Mouse (Mus musculus) gastrocnemius, postnatal 25 days (tissue): ENCODE measurements around the gene Akap6. TPM values are rescaled to one million over a fixed set of nuclear protein-coding genes. Genes with fewer than 3 reads are reported as not detected.

ENCODE experiments used
- DNase-seq: peaks from one replicate; pipeline ENCODE4 v3.0.0; 2022
- total RNA-seq, 2 experiments: library from RNA; stranded (reverse); gene quantifications; 1 replicate in 1 of 2; 2 replicates in 1 of 2; pipeline ENCODE4 v1.2.3; 2021

Gene Akap6
- total RNA-seq, 2 experiments from 2014 or later: 20.7 to 36.8 TPM

- no peak for DNase-seq
Observed at GRCm38 (mm10) chr12:53146460-53147050, 447.4 kb downstream of the Akap6 start.

DNA sequence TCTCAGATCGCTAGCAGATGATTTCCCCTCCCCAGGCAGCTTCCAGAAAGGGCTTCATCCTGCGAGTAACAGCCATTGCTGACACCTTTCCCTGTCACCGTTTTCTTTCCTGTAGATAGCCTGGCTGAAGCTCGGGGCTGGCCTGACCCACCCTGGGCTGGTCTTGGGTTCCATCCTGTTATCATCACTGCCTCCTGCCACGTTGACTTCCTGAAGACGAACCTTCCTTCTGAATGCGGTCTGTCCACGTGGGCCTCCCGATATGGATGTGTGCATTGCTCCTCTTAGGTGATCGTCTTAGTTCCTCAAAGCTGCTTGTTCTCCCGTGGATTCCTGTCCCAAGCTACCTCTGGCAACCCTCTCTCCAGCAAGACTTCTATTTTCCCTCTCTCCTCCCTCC is 448.5 kb downstream of the Akap6 start:
- no peak for DNase-seq

DNA sequence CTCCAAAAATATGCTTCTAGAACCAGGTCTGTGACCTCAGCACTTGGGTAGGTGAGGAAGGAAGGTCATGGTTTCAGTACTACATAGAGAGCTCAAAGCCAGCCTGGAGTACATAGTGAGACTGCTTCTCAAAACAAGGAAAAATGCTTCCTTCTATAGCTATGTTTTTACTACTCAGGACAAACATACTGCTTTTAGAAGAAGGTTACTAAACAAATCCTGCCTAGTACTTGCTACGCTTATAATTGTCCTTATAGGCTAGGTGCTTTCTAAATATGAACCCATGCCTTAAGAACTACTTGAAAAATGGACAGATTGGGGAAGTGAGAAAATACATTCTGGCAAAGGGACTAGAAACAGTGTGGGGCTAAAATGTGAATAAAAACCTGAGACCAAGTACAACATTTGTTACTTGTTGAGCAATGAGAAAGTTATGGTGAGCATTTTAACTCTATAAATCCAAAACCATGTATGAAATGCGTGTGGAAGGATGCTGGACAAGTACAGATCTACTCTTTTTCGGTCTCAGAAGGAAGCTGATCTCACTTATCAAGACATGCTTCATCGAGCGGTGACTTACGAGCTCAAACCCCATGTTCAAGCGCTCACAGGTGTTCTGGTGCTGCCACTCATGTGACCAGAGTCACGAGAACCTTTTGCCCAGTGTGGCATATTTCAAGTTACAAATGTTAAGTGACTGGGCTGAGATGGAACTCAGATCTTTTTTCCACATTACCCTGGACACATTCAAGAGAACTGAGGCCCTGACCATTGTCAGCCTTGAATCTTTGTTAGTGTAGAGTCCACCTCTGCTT is 469.2 kb downstream of the Akap6 start:
- no peak for DNase-seq

GRCm38 (mm10) chr12:53191435-53191834 is 492.3 kb downstream of the Akap6 start:
- no peak for DNase-seq

- DNase-seq: no peak
Observed at GRCm38 (mm10) chr12:53193664-53194063, 494.5 kb downstream of the Akap6 start.

Other genes with a start within 250 kb of the Akap6 start
- gene Arhgap5, start 195.4 kb upstream of the Akap6 start, total RNA-seq: 10 to 100 TPM; 31.7 to 33.4 TPM